ENCODE assay signal across 24 mouse cellular contexts in genomic region chr1:178376907-178377306, GRCm38 (mm10). TPM values are rescaled to one million over a fixed set of nuclear protein-coding genes. Genes with fewer than 3 reads are reported as not detected.
DNase-seq lines count a peak whose midpoint lies in the region; ATAC-seq and TF ChIP-seq lines count a peak whose summit lies in the region.
"Had no signal": no experiment of that assay in that cellular context is flagged by ENCODE, and none has a peak within 500 bp of the region (broad histone marks: within the 10 kb centered on the region; RNA-seq: fewer than 3 reads in every experiment).

No protein-coding gene starts in this region.

- H3K4me2 ChIP-seq in heart, postnatal 0 days (ENCODE audit: low read depth, low read length) = no peak overlapping the region
- no peak overlapping the region for H3K4me2 ChIP-seq in kidney, postnatal 0 days (ENCODE audit: low read length)
- H3K4me2 ChIP-seq in kidney, embryonic 16.5 days (replicated peaks; ENCODE audit: low read depth, low read length) = no peak overlapping the region
- H3K4me2 ChIP-seq: forebrain, embryonic 13.5 days; heart, embryonic 11.5 days; hindbrain, embryonic 13.5 days had no signal

- no peak for TF ChIP-seq CTCF in heart, postnatal 0 days (IDR thresholded peaks at IDR 0.05; ENCODE audit: low read depth)
- TF ChIP-seq CTCF in kidney, postnatal 0 days (IDR thresholded peaks at IDR 0.05; ENCODE audit: low read depth) = no peak
- no peak for TF ChIP-seq CTCF in liver, adult 2 months (IDR thresholded peaks at IDR 0.05; ENCODE audit: low read depth, low read length)

- H3K4me3 ChIP-seq in heart, postnatal 0 days (ENCODE audit: low read depth, low read length) = no peak overlapping the region
- no peak overlapping the region for H3K4me3 ChIP-seq in kidney, postnatal 0 days (replicated peaks; ENCODE audit: low read depth, low read length)
- H3K4me3 ChIP-seq in kidney, embryonic 16.5 days (ENCODE audit: low read length) = no peak overlapping the region
- H3K4me3 ChIP-seq in liver, adult 2 months (ENCODE audit: insufficient read depth, low read depth, low read length) = no peak overlapping the region
- H3K4me3 ChIP-seq: forebrain, embryonic 10.5 days; forebrain, embryonic 13.5 days; heart, adult 2 months; hindbrain, embryonic 10.5 days; hindbrain, embryonic 13.5 days had no signal

- no peaks in the 10 kb centered on the region for H3K36me3 ChIP-seq in heart, postnatal 0 days (replicated peaks; ENCODE audit: control insufficient read depth, insufficient read depth, low read length)
- no peaks in the 10 kb centered on the region for H3K36me3 ChIP-seq in kidney, postnatal 0 days (ENCODE audit: insufficient read depth, low read length)
- no peaks in the 10 kb centered on the region for H3K36me3 ChIP-seq in kidney, embryonic 16.5 days (ENCODE audit: insufficient read depth, low read length)
- H3K36me3 ChIP-seq in liver, adult 2 months (ENCODE audit: control insufficient read depth, insufficient read depth, low read length) = no peaks in the 10 kb centered on the region
- H3K36me3 ChIP-seq: forebrain, embryonic 10.5 days; hindbrain, embryonic 10.5 days; hindbrain, embryonic 13.5 days had no signal

- H3K4me1 ChIP-seq in heart, postnatal 0 days (ENCODE audit: control insufficient read depth, insufficient read depth) = no peaks in the 10 kb centered on the region
- no peaks in the 10 kb centered on the region for H3K4me1 ChIP-seq in kidney, postnatal 0 days (replicated peaks; ENCODE audit: insufficient read depth, low read length)
- H3K4me1 ChIP-seq in kidney, embryonic 16.5 days (ENCODE audit: insufficient read depth, low read length) = no peaks in the 10 kb centered on the region
- 0 out of 2 replicates have a peak, but pooled peaks cover 3% of the 10 kb centered on the region for H3K4me1 ChIP-seq in liver, adult 2 months (ENCODE audit: control insufficient read depth, insufficient read depth, low read length)
- H3K4me1 ChIP-seq: forebrain, embryonic 10.5 days; forebrain, embryonic 13.5 days; hindbrain, embryonic 10.5 days; hindbrain, embryonic 13.5 days had no signal

- WGBS in heart, postnatal 0 days = 40% methylated on average over 2 of the region's 2 CpGs
- WGBS in kidney, postnatal 0 days = 54% methylated on average over 2 of the region's 2 CpGs
- WGBS in kidney, embryonic 16.5 days = 48% methylated on average over 2 of the region's 2 CpGs
- WGBS in liver, adult 2 months = 24% methylated on average over 2 of the region's 2 CpGs

- no peak for DNase-seq in heart, postnatal 0 days (ENCODE audit: low spot score)
- DNase-seq in heart, adult 9 months (ENCODE audit: low spot score in 2 of 2) = no peak
- DNase-seq in kidney, postnatal 0 days (ENCODE audit: low spot score) = peak; percentile 32
- DNase-seq in liver, adult 2 months (ENCODE audit: extremely low read depth, low read depth, low spot score) = peak; percentile 25
- DNase-seq in liver = no peak
- DNase-seq: adrenal gland, postnatal 10 days; adrenal gland, postnatal 36 days; cerebellum, adult 18-20 months; cerebellum, adult 9-10 months; cerebellum, postnatal 14 days; gastrocnemius, postnatal 10 days; gastrocnemius, postnatal 36 days; heart, adult 2 months; heart, postnatal 10 days; heart, postnatal 36 days had no signal

- H3K27ac ChIP-seq in heart, postnatal 0 days (ENCODE audit: low read depth) = no peak overlapping the region
- no peak overlapping the region for H3K27ac ChIP-seq in kidney, postnatal 0 days
- no peak overlapping the region for H3K27ac ChIP-seq in kidney, embryonic 16.5 days (ENCODE audit: low read length)
- H3K27ac ChIP-seq in liver, adult 2 months (replicated peaks; ENCODE audit: insufficient read depth, low read depth, low read length) = no peak overlapping the region
- H3K27ac ChIP-seq: forebrain, embryonic 10.5 days; forebrain, embryonic 13.5 days; heart, adult 2 months; hindbrain, embryonic 10.5 days; hindbrain, embryonic 13.5 days had no signal

- no peak for TF ChIP-seq POLR2A in liver, adult 2 months (IDR thresholded peaks at IDR 0.05; ENCODE audit: extremely low read depth, insufficient read depth, low read length)

- peak; percentile 24; the same call in 1 of the 2 replicates for ATAC-seq in heart, postnatal 0 days (ENCODE audit: insufficient read depth, low read depth)
- no peak for ATAC-seq in kidney, postnatal 0 days (replicated peaks; ENCODE audit: low FRiP score, low read depth)
- ATAC-seq in kidney, embryonic 16.5 days (ENCODE audit: low FRiP score, low TSS enrichment) = no peak
- ATAC-seq: activated CD4-positive, CD25-positive, alpha-beta regulatory T cell, adult 4 months; forebrain, embryonic 13.5 days; forebrain, embryonic 16.5 days; hindbrain, embryonic 16.5 days had no signal

- no peaks in the 10 kb centered on the region for H3K9me3 ChIP-seq in heart, postnatal 0 days (replicated peaks; ENCODE audit: control insufficient read depth, low read length)
- H3K9me3 ChIP-seq in kidney, postnatal 0 days (replicated peaks; ENCODE audit: low read length) = no peaks in the 10 kb centered on the region
- no peaks in the 10 kb centered on the region for H3K9me3 ChIP-seq in kidney, embryonic 16.5 days (ENCODE audit: low read length)
- H3K9me3 ChIP-seq: forebrain, embryonic 10.5 days; forebrain, embryonic 13.5 days; hindbrain, embryonic 10.5 days; hindbrain, embryonic 13.5 days had no signal

- no peak for TF ChIP-seq EP300 in heart, postnatal 0 days (IDR thresholded peaks at IDR 0.05; ENCODE audit: low read depth)

- H3K27me3 ChIP-seq in heart, postnatal 0 days (ENCODE audit: control insufficient read depth, insufficient read depth, low read length) = no peaks in the 10 kb centered on the region
- H3K27me3 ChIP-seq in kidney, postnatal 0 days (ENCODE audit: insufficient read depth, low read length) = no peaks in the 10 kb centered on the region
- no peaks in the 10 kb centered on the region for H3K27me3 ChIP-seq in kidney, embryonic 16.5 days (ENCODE audit: insufficient read depth, low read length)
- no peaks in the 10 kb centered on the region for H3K27me3 ChIP-seq in liver, adult 2 months (ENCODE audit: control insufficient read depth, insufficient read depth, low read length)
- H3K27me3 ChIP-seq: forebrain, embryonic 13.5 days; hindbrain, embryonic 13.5 days had no signal

- H3K9ac ChIP-seq in heart, postnatal 0 days (replicated peaks; ENCODE audit: low read depth, low read length) = no peak overlapping the region
- H3K9ac ChIP-seq in kidney, postnatal 0 days (ENCODE audit: low read depth, low read length) = no peak overlapping the region
- no peak overlapping the region for H3K9ac ChIP-seq in kidney, embryonic 16.5 days (replicated peaks; ENCODE audit: low read length)
- H3K9ac ChIP-seq in liver, adult 2 months (ENCODE audit: low read depth, low read length) = no peak overlapping the region
- H3K9ac ChIP-seq: forebrain, embryonic 13.5 days; hindbrain, embryonic 13.5 days had no signal

- no peaks in the 10 kb centered on the region for H3K79me2 ChIP-seq in liver, adult 2 months (ENCODE audit: control insufficient read depth, insufficient read depth, low read length)

RNA-seq across cellular contexts. Expression of gene Efcab2, which starts 29.0 kb away (rescaled TPM):
- total RNA-seq in heart, postnatal 0 days (2014; rRNA removed; ENCODE audit: low replicate concordance) = 3.4 and 5.8 TPM in 2 replicates
- 28.5 and 33.1 TPM in 2 replicates for polyA plus RNA-seq in heart, postnatal 0 days (2015; fragmentation: Nextera tagmentation; extraction: Ambion mirVana)
- 8.1 TPM in 2 replicates for polyA plus RNA-seq in kidney, postnatal 0 days (2015; fragmentation: Nextera tagmentation; extraction: Ambion mirVana)
- 5.1 and 5.3 TPM in 2 replicates for polyA plus RNA-seq in kidney, embryonic 16.5 days (2015; fragmentation: Nextera tagmentation; extraction: Ambion mirVana)
- 2.0 and 2.2 TPM in 2 replicates for total RNA-seq in liver, adult 2 months (2014; rRNA removed)
- 0.29 and 0.46 TPM in 2 replicates for polyA plus RNA-seq in liver, adult 2 months (2012; rRNA removed)

RNA-seq across cellular contexts. Expression of gene Hnrnpu, which starts 39.3 kb away (rescaled TPM):
- total RNA-seq in heart, postnatal 0 days (2014; rRNA removed; ENCODE audit: low replicate concordance) = 62.2 and 85.6 TPM in 2 replicates
- polyA plus RNA-seq in heart, postnatal 0 days (2015; fragmentation: Nextera tagmentation; extraction: Ambion mirVana) = 107 and 109 TPM in 2 replicates
- 274 and 302 TPM in 2 replicates for polyA plus RNA-seq in kidney, postnatal 0 days (2015; fragmentation: Nextera tagmentation; extraction: Ambion mirVana)
- 259 and 263 TPM in 2 replicates for polyA plus RNA-seq in kidney, embryonic 16.5 days (2015; fragmentation: Nextera tagmentation; extraction: Ambion mirVana)
- 137 and 162 TPM in 2 replicates for total RNA-seq in liver, adult 2 months (2014; rRNA removed)
- 32.6 and 33.0 TPM in 2 replicates for polyA plus RNA-seq in liver, adult 2 months (2012; rRNA removed)

RNA-seq across cellular contexts. Expression of gene Cox20, which starts 58.0 kb away (rescaled TPM):
- total RNA-seq in heart, postnatal 0 days (2014; rRNA removed; ENCODE audit: low replicate concordance) = 160 and 268 TPM in 2 replicates
- 519 and 555 TPM in 2 replicates for polyA plus RNA-seq in heart, postnatal 0 days (2015; fragmentation: Nextera tagmentation; extraction: Ambion mirVana)
- polyA plus RNA-seq in kidney, postnatal 0 days (2015; fragmentation: Nextera tagmentation; extraction: Ambion mirVana) = 216 and 225 TPM in 2 replicates
- 111 and 124 TPM in 2 replicates for polyA plus RNA-seq in kidney, embryonic 16.5 days (2015; fragmentation: Nextera tagmentation; extraction: Ambion mirVana)
- 25.2 and 29.3 TPM in 2 replicates for total RNA-seq in liver, adult 2 months (2014; rRNA removed)
- polyA plus RNA-seq in liver, adult 2 months (2012; rRNA removed) = 12.8 and 19.6 TPM in 2 replicates

Comparison
In these comparisons a context has a peak if more than half of its experiments do, and no peak if none do; other contexts are left out.
1. DNase-seq: peak in kidney, postnatal 0 days (single experiment) and liver, adult 2 months (single experiment); none in heart, postnatal 0 days (single experiment), heart, adult 9 months (0 of 2) and liver (single experiment).